Mouse (Mus musculus) megakaryocyte, embryonic 14.5 days (primary cell): ENCODE results near the gene Dpf2.

Experiments used
- FLI1 ChIP-seq: IDR thresholded peaks from 2 replicates; pipeline ENCODE4 v1.6.1; 2012; ENCODE audit warnings: low read length, inconsistent platforms, mixed read lengths
- GATA1 ChIP-seq: IDR thresholded peaks from 3 replicates; pipeline ENCODE4 v1.6.1; 2012; ENCODE audit warnings: mixed read lengths, low read length, inconsistent platforms, borderline replicate concordance

GRCm38 (mm10) chr19:5907275-5907674, 5.5 kb downstream of the Dpf2 start:
- TF ChIP-seq GATA1 (no peak), FLI1 (no peak)
